Mouse (Mus musculus): Measurements from ENCODE around the gene Pon3. TPM values are rescaled to one million over a fixed set of nuclear protein-coding genes. Genes with fewer than 3 reads are reported as not detected.

Gene Pon3
- polyA plus RNA-seq, 1 experiment from 2014 or later, result 4.6 TPM

DNA sequence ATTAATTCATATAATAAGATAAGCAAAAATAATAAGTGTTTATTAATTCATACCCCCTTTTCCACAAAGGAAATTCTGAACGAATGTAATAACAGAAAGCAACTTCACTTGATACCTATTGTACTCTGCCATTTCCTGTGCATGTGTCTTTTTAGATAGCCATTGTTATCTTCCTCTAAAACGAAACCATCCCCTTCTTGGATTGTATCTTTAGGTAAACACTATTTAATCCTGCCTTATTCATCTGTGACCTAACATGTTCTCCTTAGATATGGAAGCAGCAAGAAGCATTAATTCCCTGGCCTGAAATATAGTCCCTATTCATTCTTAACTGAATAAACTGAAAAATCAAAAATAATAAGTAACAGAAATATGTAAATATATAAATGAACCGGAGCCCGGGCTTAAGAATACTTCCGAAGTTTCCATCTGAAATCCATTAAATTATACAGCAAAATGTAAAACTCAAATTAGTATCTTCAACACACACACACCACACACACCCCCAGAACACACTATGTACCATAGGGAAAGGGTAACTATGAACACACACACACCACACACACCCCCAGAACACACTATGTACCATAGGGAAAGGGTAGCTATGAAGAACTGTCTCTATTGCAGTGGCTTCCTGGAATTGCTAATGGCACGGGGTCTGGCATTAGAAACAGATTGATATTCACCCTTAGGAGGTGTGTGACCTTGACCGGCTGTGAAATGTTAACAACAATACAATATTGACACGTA, 7.3 kb upstream of the Pon3 start:
- Histone ChIP-seq H3K36me3 (ENCODE audit: control insufficient read depth, insufficient read depth, low read length) (no peaks in the 10 kb centered on the region), H3K4me1 (ENCODE audit: control insufficient read depth, insufficient read depth, low read length) (no peaks in the 10 kb centered on the region), H3K9ac (ENCODE audit: low read length) (no peak overlapping the region), H3K27me3 (ENCODE audit: control insufficient read depth, insufficient read depth, low read length) (no peaks in the 10 kb centered on the region), H3K27ac (ENCODE audit: low read depth, low read length) (no peak overlapping the region), H3K4me3 (ENCODE audit: low read depth, low read length) (no peak overlapping the region), H3K9me3 (ENCODE audit: control insufficient read depth, low read length) (no peaks in the 10 kb centered on the region), H3K4me2 (ENCODE audit: low read depth) (no peak overlapping the region)
- no peak for DNase-seq (ENCODE audit: low spot score)
- WGBS, result 85% methylated on average over 8 of the region's 8 CpGs
- no peak for ATAC-seq (ENCODE audit: insufficient read depth, low FRiP score, low TSS enrichment)

DNA sequence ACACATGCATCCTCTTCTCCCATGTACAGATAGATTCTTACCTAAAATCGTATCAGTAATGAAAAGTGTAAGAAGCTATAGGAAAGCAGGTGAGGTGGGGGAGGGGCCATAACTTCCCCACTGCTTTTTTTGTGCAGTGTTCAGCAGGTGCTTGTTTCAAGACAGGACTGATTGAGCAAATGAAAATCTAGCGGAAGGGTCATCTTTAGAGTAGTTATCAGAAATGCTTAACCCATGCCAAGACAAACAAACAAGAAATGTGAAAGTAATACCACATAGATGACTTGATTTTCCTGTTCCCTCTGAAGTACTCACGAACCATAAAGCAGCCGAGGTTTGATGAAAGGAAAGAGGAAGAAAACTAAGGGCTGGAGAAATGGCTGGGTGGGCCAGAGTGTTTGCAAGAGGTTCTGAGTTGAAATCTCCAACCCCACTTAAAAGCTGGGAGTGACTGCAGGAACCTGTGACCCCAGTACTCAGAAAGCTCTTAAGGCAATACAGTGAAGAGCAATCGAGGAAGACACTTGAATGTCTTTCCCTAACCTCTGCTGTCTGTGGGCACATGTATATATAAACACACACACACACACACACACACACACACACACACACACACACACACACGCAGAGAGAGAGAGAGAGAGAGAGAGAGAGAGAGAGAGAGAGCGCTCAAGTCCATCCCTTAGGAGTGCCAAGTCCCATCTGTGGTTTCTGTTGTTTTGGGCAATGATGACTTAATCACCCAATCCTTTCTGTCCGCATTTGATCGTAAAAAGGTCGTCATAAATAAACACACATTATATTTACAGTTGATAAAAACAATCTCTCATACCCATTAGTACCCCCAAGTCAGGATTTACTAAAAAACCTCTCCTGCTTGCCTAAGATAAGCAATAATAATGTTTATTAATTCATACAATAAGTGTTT, 6.5 kb upstream of the Pon3 start:
- H3K4me3 ChIP-seq (ENCODE audit: low read depth, low read length), result no peak overlapping the region
- no peaks in the 10 kb centered on the region for H3K4me1 ChIP-seq (ENCODE audit: control insufficient read depth, insufficient read depth, low read length)
- 92% methylated on average over 9 of the region's 10 CpGs for WGBS
- ATAC-seq (ENCODE audit: insufficient read depth, low FRiP score, low TSS enrichment), result no peak
- no peak for DNase-seq (ENCODE audit: low spot score)
- no peak overlapping the region for H3K27ac ChIP-seq (ENCODE audit: low read depth, low read length)
- no peak overlapping the region for H3K4me2 ChIP-seq (ENCODE audit: low read depth)
- no peak overlapping the region for H3K9ac ChIP-seq (ENCODE audit: low read length)
- H3K36me3 ChIP-seq (ENCODE audit: control insufficient read depth, insufficient read depth, low read length), result no peaks in the 10 kb centered on the region
- H3K27me3 ChIP-seq (ENCODE audit: control insufficient read depth, insufficient read depth, low read length), result no peaks in the 10 kb centered on the region
- H3K9me3 ChIP-seq (ENCODE audit: control insufficient read depth, low read length), result no peaks in the 10 kb centered on the region

DNA sequence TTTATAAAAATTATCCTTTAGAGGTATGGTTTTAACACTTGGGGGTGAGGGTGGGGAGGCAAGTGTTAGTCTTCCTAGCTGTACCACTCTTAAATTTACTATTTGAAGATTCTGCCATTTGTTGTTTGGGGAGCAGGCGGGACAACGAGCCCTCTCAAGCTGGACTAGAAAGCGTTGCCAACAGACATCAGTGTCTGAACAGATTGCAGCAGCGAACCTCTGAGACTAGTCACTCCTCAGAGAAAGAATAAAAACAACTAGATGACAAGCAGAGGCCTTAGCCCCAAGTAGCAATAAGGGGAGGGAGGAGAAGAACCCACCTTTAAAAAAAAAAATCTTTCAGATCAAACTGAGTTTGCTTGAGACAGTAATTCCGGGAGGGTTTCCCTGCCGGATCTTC, 795 bp downstream of the Pon3 start:
- 46% methylated on average over 6 of the region's 6 CpGs for WGBS
- Histone ChIP-seq H3K4me2 (ENCODE audit: low read depth) (0 out of 2 replicates have a peak overlapping the region, but pooled peaks have one; percentile 44), H3K4me3 (ENCODE audit: low read depth, low read length) (no peak overlapping the region), H3K27ac (ENCODE audit: low read depth, low read length) (no peak overlapping the region), H3K4me1 (ENCODE audit: control insufficient read depth, insufficient read depth, low read length) (no peaks in the 10 kb centered on the region), H3K27me3 (ENCODE audit: control insufficient read depth, insufficient read depth, low read length) (no peaks in the 10 kb centered on the region), H3K9ac (ENCODE audit: low read length) (no peak overlapping the region), H3K36me3 (ENCODE audit: control insufficient read depth, insufficient read depth, low read length) (no peaks in the 10 kb centered on the region), H3K9me3 (ENCODE audit: control insufficient read depth, low read length) (no peaks in the 10 kb centered on the region)
- ATAC-seq (ENCODE audit: insufficient read depth, low FRiP score, low TSS enrichment) (no peak), DNase-seq (ENCODE audit: low spot score) (no peak)

DNA sequence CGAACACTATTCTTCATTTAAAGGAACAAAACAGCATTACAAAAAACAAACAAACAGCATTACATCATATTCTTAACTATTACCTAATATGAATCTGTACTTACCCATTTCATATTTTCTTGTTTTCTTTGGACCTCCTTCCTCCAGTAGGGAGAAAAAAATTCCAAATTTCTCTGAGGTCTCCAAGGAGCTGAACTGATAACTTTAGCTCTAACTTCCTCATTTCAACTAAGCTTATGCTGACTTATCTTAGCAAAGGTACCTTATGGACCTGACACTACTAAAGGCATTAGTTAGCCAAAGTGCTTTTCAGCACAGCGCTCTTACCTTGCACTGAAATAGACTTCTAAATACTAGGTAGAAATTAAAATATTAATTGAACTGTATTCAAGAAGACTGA, 1.2 kb downstream of the Pon3 start:
- no peak for DNase-seq (ENCODE audit: low spot score)
- no peak overlapping the region for H3K27ac ChIP-seq (ENCODE audit: low read depth, low read length)
- H3K36me3 ChIP-seq (ENCODE audit: control insufficient read depth, insufficient read depth, low read length), result no peaks in the 10 kb centered on the region
- H3K4me2 ChIP-seq (ENCODE audit: low read depth), result no peak overlapping the region
- H3K9me3 ChIP-seq (ENCODE audit: control insufficient read depth, low read length), result no peaks in the 10 kb centered on the region
- no peaks in the 10 kb centered on the region for H3K27me3 ChIP-seq (ENCODE audit: control insufficient read depth, insufficient read depth, low read length)
- WGBS, result 94% methylated on average over 2 of the region's 2 CpGs
- no peak for ATAC-seq (ENCODE audit: insufficient read depth, low FRiP score, low TSS enrichment)
- no peak overlapping the region for H3K9ac ChIP-seq (ENCODE audit: low read length)
- H3K4me1 ChIP-seq (ENCODE audit: control insufficient read depth, insufficient read depth, low read length), result no peaks in the 10 kb centered on the region
- no peak overlapping the region for H3K4me3 ChIP-seq (ENCODE audit: low read depth, low read length)

DNA sequence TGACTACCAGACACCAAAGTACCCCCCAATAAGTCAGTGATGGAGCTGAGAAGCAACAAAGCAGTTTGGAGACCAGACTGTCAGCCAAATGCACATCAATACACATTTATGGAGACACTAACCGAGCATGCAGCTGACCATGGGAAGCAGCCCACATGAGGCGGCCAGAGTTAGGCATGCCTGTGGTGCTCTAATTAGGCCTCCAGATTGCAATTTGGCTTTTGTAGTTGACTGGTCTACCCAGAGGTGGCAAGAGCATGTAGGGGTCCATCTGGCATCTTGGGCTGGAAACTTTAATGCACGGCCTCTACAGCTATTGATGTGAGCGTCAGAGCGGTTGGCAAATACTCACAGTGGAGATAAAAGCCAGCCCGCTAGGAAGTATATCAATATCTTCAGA, 10.2 kb downstream of the Pon3 start:
- no peaks in the 10 kb centered on the region for H3K9me3 ChIP-seq (ENCODE audit: control insufficient read depth, low read length)
- H3K4me3 ChIP-seq (ENCODE audit: low read depth, low read length), result no peak overlapping the region
- no peak overlapping the region for H3K27ac ChIP-seq (ENCODE audit: low read depth, low read length)
- no peaks in the 10 kb centered on the region for H3K27me3 ChIP-seq (ENCODE audit: control insufficient read depth, insufficient read depth, low read length)
- H3K4me2 ChIP-seq (ENCODE audit: low read depth), result no peak overlapping the region
- H3K36me3 ChIP-seq (ENCODE audit: control insufficient read depth, insufficient read depth, low read length), result no peaks in the 10 kb centered on the region
- no peak overlapping the region for H3K9ac ChIP-seq (ENCODE audit: low read length)
- DNase-seq (ENCODE audit: low spot score) (no peak), ATAC-seq (ENCODE audit: insufficient read depth, low FRiP score, low TSS enrichment) (no peak)
- 85% methylated on average over 6 of the region's 6 CpGs for WGBS
- H3K4me1 ChIP-seq (ENCODE audit: control insufficient read depth, insufficient read depth, low read length), result no peaks in the 10 kb centered on the region

DNA sequence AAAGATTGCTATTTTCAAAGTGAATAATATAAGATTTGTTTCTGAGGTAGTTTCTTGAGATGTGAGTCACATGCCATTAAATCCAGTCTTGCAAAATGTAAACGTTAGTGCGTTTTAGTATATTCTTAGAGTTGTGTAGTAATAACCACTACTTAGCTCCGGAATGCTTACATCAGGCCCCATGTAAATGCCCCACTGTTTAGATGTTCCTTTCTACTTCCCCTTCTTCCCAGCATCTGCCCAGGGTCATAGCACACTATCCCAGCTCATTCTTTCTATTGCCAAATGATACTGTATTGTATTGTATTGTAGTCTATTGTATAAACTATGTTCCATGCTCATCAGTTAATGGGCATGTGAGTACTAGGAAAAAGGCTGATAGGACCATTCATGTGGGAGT, 17.3 kb downstream of the Pon3 start:
- H3K27ac ChIP-seq (ENCODE audit: low read depth, low read length), result no peak overlapping the region
- WGBS, result 95% methylated on average over 3 of the region's 3 CpGs
- no peaks in the 10 kb centered on the region for H3K4me1 ChIP-seq (ENCODE audit: control insufficient read depth, insufficient read depth, low read length)
- no peaks in the 10 kb centered on the region for H3K9me3 ChIP-seq (ENCODE audit: control insufficient read depth, low read length)
- no peaks in the 10 kb centered on the region for H3K36me3 ChIP-seq (ENCODE audit: control insufficient read depth, insufficient read depth, low read length)
- H3K4me3 ChIP-seq (ENCODE audit: low read depth, low read length), result no peak overlapping the region
- H3K27me3 ChIP-seq (ENCODE audit: control insufficient read depth, insufficient read depth, low read length), result no peaks in the 10 kb centered on the region
- no peak for ATAC-seq (ENCODE audit: insufficient read depth, low FRiP score, low TSS enrichment)
- no peak overlapping the region for H3K4me2 ChIP-seq (ENCODE audit: low read depth)
- no peak for DNase-seq (ENCODE audit: low spot score)
- H3K9ac ChIP-seq (ENCODE audit: low read length), result no peak overlapping the region

DNA sequence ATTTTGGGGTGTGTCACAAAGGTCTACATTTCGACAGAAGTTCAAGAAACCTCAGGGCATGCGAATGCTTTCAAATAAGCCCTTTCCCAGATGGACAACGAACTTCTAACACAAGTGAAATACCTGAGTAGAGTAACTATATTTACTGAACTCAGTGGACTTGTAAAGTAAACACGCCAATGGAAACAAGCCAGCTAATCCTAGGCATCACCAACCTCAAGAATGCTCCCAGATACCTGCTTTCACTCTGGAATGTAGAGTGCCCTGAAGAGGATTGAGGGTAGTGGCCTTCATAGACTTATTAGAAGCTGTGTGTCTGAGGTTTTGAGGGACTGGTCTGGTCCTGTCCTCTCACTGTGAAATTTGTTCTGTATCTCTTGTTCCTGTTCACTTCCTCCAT, 18.6 kb downstream of the Pon3 start:
- ATAC-seq (ENCODE audit: insufficient read depth, low FRiP score, low TSS enrichment) (no peak), DNase-seq (ENCODE audit: low spot score) (no peak)
- H3K27ac ChIP-seq (ENCODE audit: low read depth, low read length), result no peak overlapping the region
- H3K36me3 ChIP-seq (ENCODE audit: control insufficient read depth, insufficient read depth, low read length), result no peaks in the 10 kb centered on the region
- H3K9me3 ChIP-seq (ENCODE audit: control insufficient read depth, low read length), result no peaks in the 10 kb centered on the region
- H3K4me2 ChIP-seq (ENCODE audit: low read depth), result no peak overlapping the region
- no peak overlapping the region for H3K4me3 ChIP-seq (ENCODE audit: low read depth, low read length)
- 93% methylated on average over 4 of the region's 4 CpGs for WGBS
- no peaks in the 10 kb centered on the region for H3K4me1 ChIP-seq (ENCODE audit: control insufficient read depth, insufficient read depth, low read length)
- H3K27me3 ChIP-seq (ENCODE audit: control insufficient read depth, insufficient read depth, low read length), result no peaks in the 10 kb centered on the region
- no peak overlapping the region for H3K9ac ChIP-seq (ENCODE audit: low read length)

DNA sequence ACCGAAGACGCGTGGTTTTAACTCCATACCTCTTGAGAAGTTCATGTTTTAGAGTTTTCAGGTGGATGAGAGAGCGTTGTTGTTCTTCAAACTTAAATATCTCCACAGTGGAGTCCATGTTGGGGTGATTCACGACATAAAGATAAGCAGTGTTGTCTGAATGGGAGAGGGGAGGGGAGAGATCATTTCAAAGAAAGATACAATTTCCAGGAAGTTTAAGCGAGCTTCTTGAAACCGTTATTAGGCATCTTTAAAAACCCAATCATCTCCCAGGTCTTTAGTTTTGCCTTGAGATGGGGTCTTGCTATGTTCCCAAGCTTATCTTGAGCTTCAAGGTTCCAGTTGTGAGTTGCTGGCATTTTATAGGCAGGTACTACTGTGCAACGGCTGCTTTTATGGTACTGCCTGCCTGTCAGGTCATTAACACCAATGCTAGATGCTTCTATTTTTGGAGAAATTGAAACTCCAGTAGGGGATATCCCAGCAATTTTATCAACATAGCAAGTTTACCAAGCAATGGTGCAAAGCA, 19.2 kb downstream of the Pon3 start:
- WGBS, result 90% methylated on average over 8 of the region's 8 CpGs
- H3K27me3 ChIP-seq (ENCODE audit: control insufficient read depth, insufficient read depth, low read length), result no peaks in the 10 kb centered on the region
- no peak overlapping the region for H3K4me3 ChIP-seq (ENCODE audit: low read depth, low read length)
- H3K36me3 ChIP-seq (ENCODE audit: control insufficient read depth, insufficient read depth, low read length), result no peaks in the 10 kb centered on the region
- no peaks in the 10 kb centered on the region for H3K9me3 ChIP-seq (ENCODE audit: control insufficient read depth, low read length)
- H3K4me2 ChIP-seq (ENCODE audit: low read depth), result no peak overlapping the region
- no peak overlapping the region for H3K27ac ChIP-seq (ENCODE audit: low read depth, low read length)
- DNase-seq (ENCODE audit: low spot score) (no peak), ATAC-seq (ENCODE audit: insufficient read depth, low FRiP score, low TSS enrichment) (no peak)
- H3K4me1 ChIP-seq (ENCODE audit: control insufficient read depth, insufficient read depth, low read length), result no peaks in the 10 kb centered on the region
- H3K9ac ChIP-seq (ENCODE audit: low read length), result no peak overlapping the region

Data from neural tube, embryonic 11.5 days (tissue).